Mouse (Mus musculus) forebrain, embryonic 14.5 days (tissue): ENCODE data around the gene Slit1. TPM values are rescaled to one million over a fixed set of nuclear protein-coding genes. Genes with fewer than 3 reads are reported as not detected.
A peak's percentile ranks its signal among the peaks of the same experiment; 100 is the strongest.

Experiments used
- ATAC-seq: fragments of 200-750 bp; cut with Nextera tagmentation; 2 replicates; pipeline ENCODE4 v1.8.0; 2017; ENCODE audit warnings: mild to moderate bottlenecking, moderate library complexity
- DNase-seq: peaks from one replicate; pipeline ENCODE4 v3.0.0-alpha.2; 2015; ENCODE audit warnings: low spot score
- H3K27ac ChIP-seq: fragments of 300-500 bp; sonication (generic); 2 replicates; pipeline ENCODE4 v1.5.1; 2014; ENCODE audit warnings: low read depth, mild to moderate bottlenecking, control low read depth, low read length, moderate library complexity
- H3K27me3 ChIP-seq: fragments of 300-500 bp; sonication (generic); replicated peaks from 2 replicates; pipeline ENCODE4 v1.6.1; 2014; ENCODE audit warnings: low read length, control low read depth, mixed read lengths; ENCODE audit not compliant: control insufficient read depth, insufficient read depth
- H3K36me3 ChIP-seq: fragments of 300-500 bp; sonication (generic); 2 replicates; pipeline ENCODE4 v1.6.1; 2014; ENCODE audit warnings: low read length, control low read depth; ENCODE audit not compliant: control insufficient read depth, insufficient read depth
- H3K4me1 ChIP-seq: fragments of 300-500 bp; sonication (generic); 2 replicates; pipeline ENCODE4 v1.6.1; 2014; ENCODE audit warnings: antibody characterized with exemption, low read length, control low read depth; ENCODE audit not compliant: control insufficient read depth, insufficient read depth
- H3K4me2 ChIP-seq: fragments of 300-500 bp; sonication (generic); 2 replicates; pipeline ENCODE4 v1.6.1; 2014; ENCODE audit warnings: mild to moderate bottlenecking, control low read depth, low read length
- H3K4me3 ChIP-seq: fragments of 300-500 bp; sonication (generic); 2 replicates; pipeline ENCODE4 v1.5.1; 2014; ENCODE audit warnings: low read depth, low read length, control low read depth
- H3K9ac ChIP-seq: fragments of 300-500 bp; sonication (generic); 2 replicates; pipeline ENCODE4 v1.6.1; 2014; ENCODE audit warnings: mild to moderate bottlenecking, low read length, control low read depth, moderate library complexity
- H3K9me3 ChIP-seq: fragments of 300-500 bp; sonication (generic); replicated peaks from 2 replicates; pipeline ENCODE4 v1.6.1; 2016; ENCODE audit warnings: low read length, control low read depth, mixed read lengths; ENCODE audit not compliant: control insufficient read depth
- WGBS: fragments of 180-500 bp; shearing (Covaris S2); extraction: QIAGEN DNeasy Blood & Tissue Kit; methylation state at CpG from one replicate; pipeline ENCODE4 v1.1.7; 2014; 5-methylcytosine and 5-hydroxymethylcytosine counted together
- polyA plus RNA-seq: library from polyadenylated mRNA; unstranded; fragments of >200 nt; fragmentation: Nextera tagmentation; extraction: Ambion mirVana; gene quantifications from 2 replicates; pipeline ENCODE4 v1.2.1, GENCODE M21; 2014

Gene Slit1
- polyA plus RNA-seq, result 13.5 and 22.5 TPM in 2 replicates

DNA sequence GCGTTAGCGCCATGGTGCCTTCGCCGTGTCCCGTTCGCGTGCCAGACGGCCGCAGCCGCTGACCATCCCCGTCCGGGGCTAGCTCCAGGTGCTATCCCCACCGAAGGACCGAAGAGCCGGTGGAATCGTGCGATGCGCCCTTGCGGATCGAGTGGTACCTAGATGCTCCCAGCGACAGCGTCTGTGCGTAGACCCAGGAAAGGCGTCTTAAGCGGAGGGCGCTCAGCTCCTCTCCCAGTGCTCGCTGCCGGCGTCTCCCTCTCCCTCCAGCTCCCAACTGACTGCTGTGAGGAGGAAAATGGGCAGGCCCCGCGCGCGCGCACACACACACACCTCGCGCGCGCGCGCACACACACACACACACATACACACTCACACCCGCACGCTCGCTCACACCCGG, at the start of gene Slit1:
TSS of gene Slit1 (minus strand) at position 270 of the 400 bp plus-strand sequence.
- WGBS, result under 1% methylated on average over 44 of the region's 44 CpGs

DNA sequence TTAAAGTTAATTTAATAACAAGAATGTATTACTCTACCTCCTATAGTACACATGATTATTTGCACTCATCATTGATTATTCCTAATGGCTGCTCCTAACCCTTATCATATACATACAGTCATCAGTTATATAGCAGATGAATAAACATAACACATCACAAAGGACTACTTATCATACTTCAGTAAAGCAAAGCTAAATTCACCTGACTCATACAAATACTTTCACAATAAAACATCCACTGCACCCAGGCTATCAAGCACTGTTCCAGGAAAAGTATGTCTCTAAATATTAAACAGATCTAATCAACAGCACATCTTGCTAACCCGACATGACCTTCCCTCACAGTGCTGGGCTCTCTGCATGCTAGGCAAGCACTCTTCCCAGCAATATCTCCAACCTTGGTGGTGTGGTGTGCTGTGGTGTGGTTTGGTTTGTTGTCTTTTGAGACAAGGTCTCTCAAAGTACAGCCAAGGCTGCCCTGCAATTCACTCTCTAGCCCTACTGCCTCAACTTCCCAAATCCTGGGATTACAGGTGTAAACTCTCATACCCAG, 49.5 kb upstream of the Slit1 start:
- WGBS, result 96% methylated on average over 1 of the region's 1 CpGs
- no peak for ATAC-seq

More for the DNA sequence above, at the start of gene Slit1:
- peak; percentile 11; the same call in 1 of the 2 replicates for ATAC-seq
- peaks cover 12% of the 10 kb centered on the region for H3K27me3 ChIP-seq
- no peaks in the 10 kb centered on the region for H3K36me3 ChIP-seq
- peak; percentile 79 for DNase-seq
- peak within 1 kb of the TSS; percentile 79 for H3K4me2 ChIP-seq
- H3K4me3 ChIP-seq, result peak within 1 kb of the TSS; percentile 64
- peaks cover 74% of the 10 kb centered on the region for H3K4me1 ChIP-seq
- H3K9me3 ChIP-seq, result no peaks in the 10 kb centered on the region
- peak within 1 kb of the TSS; percentile 87 for H3K9ac ChIP-seq
- H3K27ac ChIP-seq, result peak within 1 kb of the TSS; percentile 70

DNA sequence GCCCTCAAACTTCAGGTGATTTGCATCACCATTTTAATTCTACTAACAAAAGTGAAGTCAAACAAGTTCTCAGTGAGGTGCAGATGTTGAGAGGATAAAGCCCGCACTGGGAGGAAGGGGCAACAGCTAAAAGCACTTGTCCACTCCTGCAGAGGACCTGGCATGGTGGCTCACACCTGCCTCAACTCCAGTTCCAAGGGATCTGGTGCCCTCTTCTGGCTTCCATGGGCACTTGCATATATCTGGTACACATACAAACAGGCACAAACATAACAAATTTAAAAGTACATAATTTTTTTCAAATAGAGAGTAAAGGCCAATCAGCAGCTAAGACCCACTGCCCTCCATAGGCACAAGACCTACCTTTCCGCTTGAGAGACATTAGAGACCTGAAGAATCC, 47.9 kb upstream of the Slit1 start:
- H3K27me3 ChIP-seq, result no peaks in the 10 kb centered on the region
- no peak overlapping the region for H3K4me2 ChIP-seq
- no peak overlapping the region for H3K27ac ChIP-seq
- no peaks in the 10 kb centered on the region for H3K4me1 ChIP-seq
- ATAC-seq (no peak), DNase-seq (no peak)
- 80% methylated on average over 2 of the region's 2 CpGs for WGBS
- no peak overlapping the region for H3K9ac ChIP-seq
- H3K36me3 ChIP-seq, result peaks cover 3% of the 10 kb centered on the region; the same call in 1 of the 2 replicates
- H3K9me3 ChIP-seq, result no peaks in the 10 kb centered on the region
- no peak overlapping the region for H3K4me3 ChIP-seq

More for the DNA sequence above, 49.5 kb upstream of the Slit1 start:
- Histone ChIP-seq H3K36me3 (no peaks in the 10 kb centered on the region), H3K9ac (no peak overlapping the region), H3K9me3 (no peaks in the 10 kb centered on the region), H3K4me1 (no peaks in the 10 kb centered on the region), H3K4me3 (no peak overlapping the region), H3K27ac (no peak overlapping the region), H3K4me2 (no peak overlapping the region), H3K27me3 (no peaks in the 10 kb centered on the region)
- no peak for DNase-seq

DNA sequence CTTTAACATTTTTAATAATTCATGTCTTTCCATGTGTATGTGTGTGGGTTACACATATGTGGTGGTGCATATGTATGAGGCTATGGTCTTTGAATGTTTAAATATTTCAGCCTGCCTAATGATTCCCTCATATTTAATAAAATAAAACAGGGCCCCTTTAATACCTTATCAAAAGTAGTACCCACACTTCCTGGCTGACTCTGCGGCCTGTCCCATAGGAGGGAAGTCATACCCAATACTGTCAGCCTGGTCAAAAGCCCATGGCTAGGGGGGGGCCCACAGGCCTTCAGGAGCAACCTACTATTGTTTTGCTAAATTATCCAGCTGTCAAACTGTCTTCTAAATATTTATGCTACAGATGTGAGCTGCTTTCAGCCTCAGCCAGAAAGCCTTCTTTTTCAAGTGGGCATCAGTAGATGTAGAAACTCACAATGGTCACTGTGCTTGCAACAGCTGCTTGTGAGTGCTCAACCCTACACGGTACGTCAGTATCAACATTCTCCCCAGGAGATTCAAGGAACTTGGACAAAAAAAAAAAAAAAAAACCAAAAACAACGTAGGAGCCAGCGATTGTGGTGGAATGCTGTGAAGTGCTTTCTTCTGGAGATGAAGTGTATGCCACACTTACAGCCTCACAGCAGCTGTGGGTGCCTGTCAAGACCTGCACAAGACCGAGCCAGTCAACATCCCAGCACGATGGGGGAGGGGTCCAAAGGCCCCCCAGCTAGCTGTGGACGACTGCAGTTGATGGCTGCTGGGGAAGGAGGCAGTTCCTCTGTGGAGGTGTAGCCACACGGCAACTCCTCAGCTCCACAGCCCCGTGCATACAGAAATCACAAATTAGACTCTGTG, 45.9 kb upstream of the Slit1 start:
- no peak overlapping the region; the same call in 1 of the 2 replicates for H3K9ac ChIP-seq
- WGBS, result 75% methylated on average over 10 of the region's 10 CpGs
- no peak for DNase-seq
- H3K4me1 ChIP-seq, result no peaks in the 10 kb centered on the region
- no peak overlapping the region for H3K4me3 ChIP-seq
- no peaks in the 10 kb centered on the region for H3K27me3 ChIP-seq
- no peak for ATAC-seq
- H3K9me3 ChIP-seq, result no peaks in the 10 kb centered on the region
- H3K27ac ChIP-seq, result no peak overlapping the region
- H3K4me2 ChIP-seq, result no peak overlapping the region
- H3K36me3 ChIP-seq, result peaks cover 16% of the 10 kb centered on the region

DNA sequence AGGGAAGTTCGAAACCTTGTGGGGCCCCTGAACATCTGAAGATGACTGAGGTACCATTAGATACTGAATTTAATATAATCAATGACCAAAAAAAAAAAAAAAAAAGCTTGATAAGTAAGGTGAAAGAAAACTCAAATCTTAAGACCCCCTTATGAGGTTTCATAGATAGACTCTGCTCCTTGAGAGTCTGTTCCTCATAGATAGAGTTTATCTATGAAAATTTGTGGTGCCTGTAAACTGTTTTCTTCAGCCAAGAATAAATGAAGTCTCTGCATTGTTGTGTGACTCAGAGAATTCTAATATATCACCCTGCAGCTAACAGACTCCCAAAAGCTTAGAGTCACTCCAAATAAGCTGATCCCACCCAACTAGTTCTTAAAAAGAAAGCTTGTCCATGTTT, 43.4 kb upstream of the Slit1 start:
- H3K4me2 ChIP-seq, result no peak overlapping the region
- H3K27ac ChIP-seq, result no peak overlapping the region
- no peak overlapping the region for H3K9ac ChIP-seq
- DNase-seq, result no peak
- H3K4me3 ChIP-seq, result no peak overlapping the region
- H3K36me3 ChIP-seq, result peaks cover 25% of the 10 kb centered on the region
- no peaks in the 10 kb centered on the region for H3K4me1 ChIP-seq
- ATAC-seq, result no peak
- no peaks in the 10 kb centered on the region for H3K27me3 ChIP-seq
- no peaks in the 10 kb centered on the region for H3K9me3 ChIP-seq
- WGBS, result 98% methylated on average over 1 of the region's 1 CpGs

DNA sequence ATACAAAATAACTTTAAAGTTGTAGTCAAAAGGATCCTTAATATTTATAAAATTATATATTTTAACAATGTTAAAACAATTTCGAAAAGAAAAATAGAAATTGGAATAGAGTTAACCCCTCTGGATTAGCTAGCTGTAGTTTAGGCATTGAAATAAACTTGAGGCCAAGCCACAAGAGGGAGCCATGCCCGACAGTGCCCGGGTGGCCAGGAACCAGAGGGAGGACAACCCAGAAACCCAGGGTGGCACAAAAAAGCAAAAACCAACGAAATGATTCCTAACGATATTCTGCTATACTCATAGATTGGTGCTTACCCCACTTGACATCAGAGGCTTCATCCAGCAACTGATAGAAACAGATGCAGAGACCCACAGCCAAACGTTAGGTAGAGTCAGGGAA, 34.0 kb upstream of the Slit1 start:
- Histone ChIP-seq H3K27me3 (no peaks in the 10 kb centered on the region), H3K9me3 (no peaks in the 10 kb centered on the region), H3K27ac (no peak overlapping the region), H3K4me1 (no peaks in the 10 kb centered on the region), H3K4me2 (no peak overlapping the region), H3K9ac (no peak overlapping the region), H3K4me3 (no peak overlapping the region), H3K36me3 (peaks cover 55% of the 10 kb centered on the region)
- ATAC-seq, result no peak
- WGBS, result 84% methylated on average over 6 of the region's 6 CpGs
- no peak for DNase-seq

DNA sequence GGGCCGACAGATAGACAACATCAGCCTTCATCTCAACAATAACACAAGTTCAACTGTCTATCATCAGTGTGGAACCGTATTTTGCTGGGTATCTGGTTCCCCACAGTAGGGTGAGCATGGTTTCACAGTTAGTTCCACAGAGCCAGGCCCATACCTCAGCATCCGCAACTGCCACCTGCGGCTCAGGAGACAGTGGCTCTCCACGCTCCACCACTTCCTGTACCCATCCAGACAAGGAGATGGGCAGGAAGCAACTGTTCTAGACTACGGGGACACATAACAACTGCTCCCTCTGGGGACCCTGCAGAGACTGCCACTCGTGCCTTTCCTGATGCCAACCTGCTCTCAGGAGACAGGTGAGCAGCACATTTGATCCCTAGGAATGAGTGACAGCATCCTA, 25.2 kb upstream of the Slit1 start:
- Histone ChIP-seq H3K9me3 (no peaks in the 10 kb centered on the region), H3K9ac (no peak overlapping the region), H3K4me3 (no peak overlapping the region), H3K4me2 (no peak overlapping the region), H3K27me3 (no peaks in the 10 kb centered on the region), H3K36me3 (peaks cover 23% of the 10 kb centered on the region), H3K4me1 (no peaks in the 10 kb centered on the region), H3K27ac (no peak overlapping the region)
- DNase-seq (no peak), ATAC-seq (no peak)
- WGBS, result 91% methylated on average over 7 of the region's 7 CpGs

DNA sequence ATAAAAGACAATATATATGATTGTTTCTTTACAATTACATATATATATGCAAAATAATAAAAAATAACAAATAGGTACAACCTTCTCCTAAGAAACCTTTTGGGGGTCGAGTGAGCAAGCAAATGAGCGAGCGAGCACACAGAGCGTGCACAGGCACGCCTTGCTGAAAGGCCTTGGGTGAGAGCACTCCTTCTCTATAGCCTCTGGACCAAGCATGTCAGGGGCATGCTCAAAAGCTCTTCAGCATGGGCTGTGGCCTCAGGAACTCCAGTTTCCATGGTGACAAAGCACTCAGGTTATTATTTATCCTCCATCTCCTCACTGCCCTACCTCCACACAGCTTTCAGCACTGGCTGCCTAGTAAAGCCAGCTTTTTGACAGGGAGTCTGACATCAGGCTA, 23.2 kb upstream of the Slit1 start:
- no peaks in the 10 kb centered on the region for H3K4me1 ChIP-seq
- H3K4me2 ChIP-seq, result no peak overlapping the region
- peaks cover 11% of the 10 kb centered on the region; the same call in 1 of the 2 replicates for H3K36me3 ChIP-seq
- H3K9me3 ChIP-seq, result no peaks in the 10 kb centered on the region
- WGBS, result 81% methylated on average over 5 of the region's 5 CpGs
- H3K9ac ChIP-seq, result no peak overlapping the region
- H3K27me3 ChIP-seq, result no peaks in the 10 kb centered on the region
- H3K27ac ChIP-seq, result no peak overlapping the region
- DNase-seq, result no peak
- no peak overlapping the region for H3K4me3 ChIP-seq
- ATAC-seq, result no peak
